Mouse (Mus musculus) heart, postnatal 4 days (tissue): ENCODE measurements around the gene Vmn1r28. TPM values are rescaled to one million over a fixed set of nuclear protein-coding genes. Genes with fewer than 3 reads are reported as not detected.
"Not testable (repeated sequence)": the region's sequence is repeated elsewhere in the genome, so short reads cannot be mapped to it uniquely, and the experiment has no call there.

Source experiments
- DNase-seq: peaks from one replicate; pipeline ENCODE4 v3.0.0; 2021
- total RNA-seq, 2 experiments: library from RNA; stranded (reverse); gene quantifications; 2 replicates each; pipeline ENCODE4 v1.2.3; 2021

Gene Vmn1r28
- not detected for total RNA-seq

DNA sequence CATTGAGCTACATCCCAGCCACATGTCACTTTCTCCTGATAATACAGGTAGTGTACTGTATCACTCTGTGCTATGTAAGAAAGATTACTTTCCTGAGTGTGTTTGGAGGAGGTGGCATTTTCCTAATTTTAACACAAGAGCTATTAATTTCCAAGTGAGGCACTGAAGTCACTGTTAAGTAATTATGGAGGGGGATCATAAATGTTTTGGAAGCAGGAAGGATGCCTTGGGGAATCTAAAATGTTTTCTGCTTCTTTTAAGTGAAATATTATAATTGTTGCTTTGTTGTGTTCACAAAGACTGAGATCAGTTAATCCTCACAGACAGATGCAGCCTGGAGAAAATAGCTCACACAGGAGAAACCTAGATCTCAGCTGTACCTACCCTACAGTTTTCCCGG is at the start of gene Vmn1r28:
Gene Vmn1r28 (plus strand): TSS at position 301 of the 400 bp plus-strand sequence.
- DNase-seq: no peak

DNA sequence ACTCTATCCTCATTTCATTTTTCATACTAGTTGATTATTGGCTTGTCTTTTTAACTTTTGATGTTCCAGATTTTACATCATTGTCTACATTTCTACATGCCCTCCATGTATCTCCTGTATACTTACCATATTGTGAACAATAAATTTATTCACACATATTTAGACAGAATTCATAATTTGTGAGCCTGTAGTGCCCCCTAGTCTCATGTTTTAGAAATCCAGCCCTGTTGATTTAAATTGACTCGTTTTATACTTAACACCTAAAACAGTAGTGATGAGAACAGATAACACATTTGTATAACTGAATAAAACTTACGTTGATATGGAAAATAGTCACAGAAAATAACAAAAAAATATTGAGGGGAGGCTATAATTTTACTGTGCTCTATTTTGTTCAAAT is 45.7 kb upstream of the Vmn1r28 start:
- DNase-seq: no peak

DNA sequence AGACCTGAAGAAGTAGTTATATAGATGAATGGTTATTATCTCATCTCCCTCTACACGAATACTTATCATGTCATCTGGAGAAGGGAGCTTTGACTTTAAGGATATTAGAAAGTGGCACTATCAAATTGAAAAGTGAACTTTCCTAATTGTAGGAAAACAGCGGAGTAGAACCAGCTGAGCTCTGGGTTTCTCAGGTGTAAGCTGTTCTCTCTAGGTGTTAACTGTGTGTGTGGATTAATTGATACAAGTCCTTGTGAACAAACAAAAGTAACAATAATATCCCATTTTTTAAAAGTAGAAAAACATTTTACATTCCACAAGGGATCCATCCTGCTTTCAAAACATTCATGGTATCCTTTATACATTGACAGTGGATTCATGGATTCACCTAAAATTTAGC is 43.1 kb upstream of the Vmn1r28 start, which contains the start of gene Vmn1r27:
Gene Vmn1r27 (minus strand): TSS at position 101 of the 400 bp plus-strand sequence.
- no peak for DNase-seq

DNA sequence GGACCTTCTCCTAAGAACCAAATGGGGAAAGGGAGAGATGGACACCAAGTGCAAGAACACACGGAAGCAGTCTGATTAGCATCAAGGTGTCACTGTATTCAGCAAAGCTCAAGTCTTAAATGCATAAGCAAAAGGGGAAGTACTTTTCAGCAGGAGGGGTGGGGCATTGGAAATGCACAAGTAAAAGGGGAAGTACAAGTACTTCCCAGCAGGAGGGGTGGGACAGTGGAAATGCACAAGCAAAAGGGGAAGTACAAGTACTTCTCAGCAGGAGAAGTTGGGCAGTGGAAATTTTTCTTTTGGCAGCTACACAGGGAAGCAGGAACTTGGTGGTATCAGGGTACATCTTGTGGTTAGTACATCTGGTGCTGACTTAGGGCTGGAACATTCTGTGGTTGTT is 17.8 kb downstream of the Vmn1r28 start:
- DNase-seq: not testable (repeated sequence)

DNA sequence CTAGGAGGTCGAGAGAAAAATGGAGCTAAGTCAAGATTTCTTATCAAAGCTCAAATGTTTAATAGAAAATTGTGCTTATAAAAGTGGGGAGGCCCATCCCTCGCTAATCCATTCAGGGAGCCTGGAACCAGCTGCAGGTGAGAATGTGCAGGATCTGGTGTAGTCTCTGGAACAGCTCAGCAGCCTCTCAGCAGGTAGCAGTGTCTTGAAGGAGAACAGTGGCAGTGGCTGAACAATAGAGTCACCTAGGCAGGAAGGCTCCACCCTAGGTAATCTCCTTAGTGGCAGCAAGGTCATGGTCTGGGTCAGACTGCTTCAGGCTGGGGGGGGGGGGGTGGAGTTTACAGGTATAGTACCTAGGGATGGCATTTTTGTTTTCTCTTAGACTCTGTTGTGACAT is 30.4 kb downstream of the Vmn1r28 start:
- no peak for DNase-seq

DNA sequence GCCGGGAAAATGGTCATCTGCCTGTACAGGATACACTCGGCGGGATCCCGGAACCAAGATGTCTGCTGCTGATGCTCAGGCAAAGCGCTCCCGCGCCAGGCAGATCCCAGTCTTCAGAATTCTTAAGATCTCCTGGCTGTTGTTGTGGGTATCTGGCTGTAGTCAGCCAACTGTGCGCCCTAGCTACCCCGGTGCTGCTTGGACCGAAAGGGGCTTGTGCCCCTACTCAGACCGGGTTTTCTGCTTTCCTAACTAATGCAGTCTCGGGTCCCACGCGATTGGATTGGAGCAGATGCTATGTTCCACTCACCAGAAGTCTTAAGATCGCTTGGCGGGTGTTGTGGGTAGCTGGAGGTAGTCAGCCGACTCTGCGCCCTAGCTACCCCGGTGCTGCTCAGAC is 36.7 kb downstream of the Vmn1r28 start:
- DNase-seq: not testable (repeated sequence)

DNA sequence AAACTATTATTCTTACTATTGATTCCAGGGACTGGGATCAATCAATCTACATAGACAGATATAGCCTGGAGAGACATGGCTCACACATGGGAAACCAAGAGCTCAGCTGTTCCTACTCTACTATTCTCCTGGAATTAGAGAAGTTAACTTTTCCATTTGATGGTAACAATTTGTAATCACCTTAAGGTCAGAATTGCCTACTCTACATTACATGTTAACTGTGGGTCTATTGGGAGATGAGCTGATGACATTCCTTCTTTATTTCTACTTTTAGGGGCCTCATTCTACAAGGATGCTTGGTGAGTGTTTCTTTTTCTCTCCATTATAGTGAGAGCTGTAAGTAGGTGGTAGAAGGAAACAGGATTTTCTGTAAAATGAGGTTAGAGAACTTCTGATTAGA is 39.4 kb downstream of the Vmn1r28 start, which contains the start of gene Vmn1r29:
Gene Vmn1r29 (plus strand): TSS at position 301 of the 400 bp plus-strand sequence.
- DNase-seq: no peak

Other genes with a start within 250 kb of the Vmn1r28 start
- not detected for gene Vmn1r26, start 246.9 kb upstream of the Vmn1r28 start, total RNA-seq
- not detected for gene Vmn1r27, start 43.2 kb upstream of the Vmn1r28 start, total RNA-seq
- gene Vmn1r29, start 39.5 kb downstream of the Vmn1r28 start, total RNA-seq: not detected
- not detected for gene Vmn1r30, start 181.3 kb downstream of the Vmn1r28 start, total RNA-seq
- gene Vmn1r31, start 213.3 kb downstream of the Vmn1r28 start, total RNA-seq: not detected